Mouse (Mus musculus) spleen, postnatal 10 days (tissue): ENCODE measurements around the gene Cuta.

Experiments
- DNase-seq, 2 experiments: peaks; one replicate each; pipeline ENCODE4 v3.0.0; 2021 to 2022; ENCODE audit warnings: low spot score in 2 of 2

Cuta gene

DNA sequence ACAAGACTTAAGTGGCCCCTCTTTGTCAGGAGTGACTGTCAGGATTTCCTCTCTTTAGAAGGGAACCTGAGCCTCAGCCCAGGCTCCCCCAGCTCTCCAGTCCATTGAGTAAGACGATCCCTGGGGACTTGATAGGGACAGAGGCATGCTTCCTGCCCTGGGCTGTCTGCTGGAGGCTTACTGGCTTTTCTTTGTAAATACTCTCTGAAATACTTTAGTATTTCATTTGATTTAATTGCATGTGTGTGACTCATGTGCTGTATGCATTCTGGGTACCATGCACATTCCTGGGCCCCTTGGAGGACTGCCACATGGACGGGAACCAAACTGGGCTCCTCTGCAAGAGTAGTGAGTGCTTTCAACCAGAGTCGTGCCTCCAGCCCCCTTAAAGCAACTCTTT is 51.4 kb downstream of the Cuta start:
- DNase-seq: no peak

- peak; percentile 79 to 88 for DNase-seq
Observed at GRCm38 (mm10) chr17:26886047-26886749, 53.2 kb downstream of the Cuta start.

DNA sequence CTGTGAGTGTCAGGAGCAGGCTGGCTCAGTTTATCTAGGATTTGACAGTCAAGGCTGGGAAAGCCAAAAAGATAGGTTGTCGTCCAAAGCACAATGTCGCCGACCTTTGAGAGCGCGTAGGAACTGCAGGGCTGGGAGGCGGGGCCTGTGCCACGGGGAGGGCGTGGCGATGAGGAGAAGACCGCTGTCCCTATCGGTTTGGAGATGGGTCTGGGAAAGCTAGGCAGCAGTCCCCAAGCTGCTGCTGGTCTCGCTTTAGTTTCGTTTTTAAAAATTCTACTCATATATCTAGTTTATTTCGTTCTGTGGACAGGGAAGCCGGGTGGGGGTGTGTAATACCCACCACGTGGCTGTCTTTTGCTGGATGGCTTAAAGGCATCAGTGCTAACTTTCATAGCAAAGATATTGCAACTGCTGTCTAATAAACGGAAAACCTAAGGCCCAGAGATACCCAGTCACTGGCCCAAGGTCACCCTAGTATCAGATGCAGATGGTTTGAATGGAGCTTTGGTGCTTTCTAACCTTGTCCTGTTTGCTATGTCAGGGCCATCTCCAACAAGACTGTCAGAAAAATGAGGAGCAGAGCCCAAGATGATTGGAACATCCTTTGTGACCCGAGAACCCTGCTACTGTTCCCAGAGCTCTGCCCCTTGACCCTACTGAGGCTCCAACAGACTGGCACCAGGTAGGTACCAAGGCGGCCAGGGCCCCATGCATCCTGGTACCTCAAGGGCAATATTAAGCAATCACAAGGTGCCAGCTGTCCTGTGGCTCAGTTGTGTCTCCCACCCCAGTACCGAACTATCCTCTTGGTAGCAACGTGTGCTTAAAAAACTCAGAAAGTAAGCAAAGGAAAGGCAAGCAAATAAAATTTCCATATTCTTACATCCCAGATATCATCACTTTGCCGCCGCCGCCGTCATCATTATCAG is 54.1 kb downstream of the Cuta start:
- DNase-seq: peak; percentile 72 to 91
